ENCODE assay signal across 11 mouse cellular contexts in the genomic region with DNA sequence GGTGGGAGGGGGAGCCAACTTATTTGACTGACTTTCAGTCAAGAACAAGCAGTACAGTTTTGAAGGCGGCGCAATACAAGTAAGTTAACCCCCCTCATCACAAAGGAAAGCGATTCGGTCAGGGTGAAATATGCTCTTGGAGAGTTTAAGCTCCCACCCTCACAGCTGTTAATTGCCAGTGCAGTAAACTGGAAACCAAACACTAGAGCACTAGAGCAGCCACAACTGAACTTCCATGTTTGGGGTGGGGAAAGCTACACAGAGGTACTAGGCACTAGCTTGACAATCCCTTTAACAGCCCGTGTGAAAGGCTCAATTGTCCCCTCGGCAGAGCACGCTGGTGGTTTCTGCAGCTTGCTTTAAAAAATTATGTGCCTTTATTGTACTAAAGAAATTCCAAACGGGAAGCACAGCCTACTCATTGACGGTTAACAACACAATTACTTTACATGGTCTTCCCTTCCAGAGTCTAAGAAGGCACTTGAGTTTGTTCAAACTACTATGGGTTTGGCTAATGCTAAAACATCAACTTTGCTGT.
DNase-seq lines count a peak whose midpoint lies in the region; ATAC-seq lines count a peak whose summit lies in the region.
"Had no signal": no experiment of that assay in that cellular context is flagged by ENCODE, and none has a peak within 500 bp of the region (broad histone marks: within the 10 kb centered on the region; RNA-seq: fewer than 3 reads in every experiment).

No protein-coding gene starts in this region.

- H3K27ac ChIP-seq in heart, embryonic 13.5 days (replicated peaks) = peak overlapping the region; percentile 80
- H3K27ac ChIP-seq in hindbrain, embryonic 15.5 days (replicated peaks) = 0 out of 2 replicates have a peak overlapping the region, but pooled peaks have one; percentile 70
- H3K27ac ChIP-seq in midbrain, embryonic 16.5 days (ENCODE audit: low read length) = no peak overlapping the region
- H3K27ac ChIP-seq: liver, embryonic 15.5 days had no signal

- no peaks in the 10 kb centered on the region for H3K9me3 ChIP-seq in heart, embryonic 13.5 days
- H3K9me3 ChIP-seq in hindbrain, embryonic 15.5 days = no peaks in the 10 kb centered on the region
- no peaks in the 10 kb centered on the region for H3K9me3 ChIP-seq in midbrain, embryonic 16.5 days (replicated peaks; ENCODE audit: control insufficient read depth, low read length, poor library complexity, severe bottlenecking)
- H3K9me3 ChIP-seq: liver, embryonic 15.5 days had no signal

- H3K4me2 ChIP-seq in heart, embryonic 13.5 days = peak overlapping the region; percentile 83
- H3K4me2 ChIP-seq in hindbrain, embryonic 15.5 days = peak overlapping the region; percentile 56
- peak overlapping the region; percentile 55 for H3K4me2 ChIP-seq in midbrain, embryonic 16.5 days (ENCODE audit: low read length)

- ATAC-seq in heart, embryonic 13.5 days (ENCODE audit: extremely low read depth, insufficient number of reproducible peaks, low FRiP score, low TSS enrichment) = no peak
- ATAC-seq in hindbrain, embryonic 15.5 days (ENCODE audit: low FRiP score, low read depth) = no peak
- ATAC-seq in midbrain, embryonic 16.5 days = no peak

- H3K36me3 ChIP-seq in heart, embryonic 13.5 days = no peaks in the 10 kb centered on the region
- no peaks in the 10 kb centered on the region for H3K36me3 ChIP-seq in hindbrain, embryonic 15.5 days
- H3K36me3 ChIP-seq in midbrain, embryonic 16.5 days (ENCODE audit: control insufficient read depth, insufficient read depth, low read length) = no peaks in the 10 kb centered on the region
- H3K36me3 ChIP-seq: liver, embryonic 15.5 days had no signal

- H3K9ac ChIP-seq in heart, embryonic 13.5 days = peak overlapping the region; percentile 78
- no peak overlapping the region for H3K9ac ChIP-seq in hindbrain, embryonic 15.5 days
- no peak overlapping the region for H3K9ac ChIP-seq in midbrain, embryonic 16.5 days (ENCODE audit: low read depth, low read length)
- H3K9ac ChIP-seq: liver, embryonic 15.5 days had no signal

- peak overlapping the region; percentile 51 for H3K4me3 ChIP-seq in heart, embryonic 13.5 days
- peak overlapping the region; percentile 28 for H3K4me3 ChIP-seq in hindbrain, embryonic 15.5 days
- peak overlapping the region; percentile 25 for H3K4me3 ChIP-seq in midbrain, embryonic 16.5 days (ENCODE audit: low read depth, low read length)
- H3K4me3 ChIP-seq: liver, embryonic 15.5 days had no signal

- intact Hi-C loops in heart, postnatal 25 days (cut with DNase I) = loop anchor here (2.0 to 5.0 kb wide), 4 partner anchors 35 to 100 kb away; a partner anchor contains a TSS

- no peak for DNase-seq in heart, postnatal 25 days (ENCODE audit: low spot score)
- DNase-seq in embryo, embryonic 10.5 days (ENCODE audit: low spot score) = peak; percentile 34
- DNase-seq in ovary, postnatal 10 days (ENCODE audit: low spot score) = no peak
- no peak for DNase-seq in kidney, adult 8-10 months
- DNase-seq in cerebellum, postnatal 25 days = no peak
- DNase-seq: cerebellum, adult 8-10 months; thymus, postnatal 36 days had no signal

- no peaks in the 10 kb centered on the region for H3K27me3 ChIP-seq in heart, embryonic 13.5 days (replicated peaks)
- no peaks in the 10 kb centered on the region for H3K27me3 ChIP-seq in hindbrain, embryonic 15.5 days
- H3K27me3 ChIP-seq in midbrain, embryonic 16.5 days (ENCODE audit: control insufficient read depth, insufficient read depth, low read depth, low read length) = no peaks in the 10 kb centered on the region

- peaks cover 28% of the 10 kb centered on the region for H3K4me1 ChIP-seq in heart, embryonic 13.5 days
- H3K4me1 ChIP-seq in hindbrain, embryonic 15.5 days (replicated peaks) = peaks cover 23% of the 10 kb centered on the region
- peaks cover 15% of the 10 kb centered on the region for H3K4me1 ChIP-seq in midbrain, embryonic 16.5 days (ENCODE audit: control insufficient read depth, insufficient read depth, low read length)
- H3K4me1 ChIP-seq: liver, embryonic 15.5 days had no signal

- WGBS in heart, embryonic 13.5 days = 50% methylated on average over 9 of the region's 9 CpGs
- 30% methylated on average over 9 of the region's 9 CpGs for WGBS in hindbrain, embryonic 15.5 days
- 28% methylated on average over 9 of the region's 9 CpGs for WGBS in midbrain, embryonic 16.5 days
